In the genomic region with DNA sequence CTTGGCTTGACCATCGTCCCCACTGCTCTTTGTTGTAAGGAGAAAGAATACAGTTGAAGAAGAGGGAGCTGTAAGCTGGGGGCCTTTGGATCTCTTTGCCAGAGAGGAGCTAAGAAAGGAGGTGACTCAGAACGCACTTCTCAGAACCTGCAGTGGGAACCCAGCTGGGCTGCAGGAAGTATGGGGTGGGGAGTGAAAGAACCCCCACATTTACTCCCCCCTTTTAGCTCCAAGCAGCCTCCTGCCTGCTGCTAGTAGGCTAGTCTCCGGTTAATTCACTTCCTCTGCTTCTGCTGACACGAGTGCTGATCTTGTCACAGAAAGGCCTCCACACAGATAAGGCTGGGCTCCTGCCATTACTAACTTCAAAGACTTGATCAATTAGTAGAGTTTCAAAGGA, we compare ENCODE assay signal across 8 mouse cellular contexts. TPM values are rescaled to one million over a fixed set of nuclear protein-coding genes. Genes with fewer than 3 reads are reported as not detected.
DNase-seq lines count a peak whose midpoint lies in the region; ATAC-seq and TF ChIP-seq lines count a peak whose summit lies in the region.

No protein-coding gene starts in this region.

- no peak overlapping the region for H3K4me3 ChIP-seq in heart, postnatal 0 days (ENCODE audit: low read depth, low read length)
- H3K4me3 ChIP-seq in midbrain, postnatal 0 days (ENCODE audit: low read depth, low read length): no peak overlapping the region
- no peak overlapping the region for H3K4me3 ChIP-seq in kidney, embryonic 14.5 days (ENCODE audit: low read length)

- no peak overlapping the region for H3K9ac ChIP-seq in heart, postnatal 0 days (replicated peaks; ENCODE audit: low read depth, low read length)
- no peak overlapping the region for H3K9ac ChIP-seq in midbrain, postnatal 0 days (replicated peaks; ENCODE audit: low read length, poor library complexity, severe bottlenecking)
- H3K9ac ChIP-seq in kidney, embryonic 14.5 days (ENCODE audit: low read depth, low read length): no peak overlapping the region; the same call in 1 of the 2 replicates

- intact Hi-C loops in left cerebral cortex, postnatal 4 days (cut with DNase I): no loop called here

- DNase-seq in left cerebral cortex, adult 18-20 months (ENCODE audit: low spot score in 2 of 2): peak; percentile 55 to 60
- DNase-seq in left cerebral cortex, postnatal 4 days: no peak
- DNase-seq in heart, postnatal 0 days (ENCODE audit: low spot score): no peak
- no peak for DNase-seq in midbrain, postnatal 0 days (ENCODE audit: low spot score)
- DNase-seq in testis, postnatal 14 days (ENCODE audit: low spot score): no peak
- DNase-seq in yolk sac, embryonic 10.5 days (ENCODE audit: low spot score): no peak

- no peaks in the 10 kb centered on the region for H3K27me3 ChIP-seq in heart, postnatal 0 days (ENCODE audit: control insufficient read depth, insufficient read depth, low read length)
- H3K27me3 ChIP-seq in midbrain, postnatal 0 days (ENCODE audit: insufficient read depth, low read length): no peaks in the 10 kb centered on the region
- no peaks in the 10 kb centered on the region for H3K27me3 ChIP-seq in kidney, embryonic 14.5 days (ENCODE audit: control insufficient read depth, insufficient read depth, low read length)

- 18% methylated on average over 4 of the region's 4 CpGs for WGBS in heart, postnatal 0 days
- WGBS in midbrain, postnatal 0 days: 14% methylated on average over 4 of the region's 4 CpGs
- WGBS in kidney, embryonic 14.5 days: 11% methylated on average over 4 of the region's 4 CpGs

- TF ChIP-seq CTCF in heart, postnatal 0 days (IDR thresholded peaks at IDR 0.05; ENCODE audit: low read depth): no peak
- no peak for TF ChIP-seq CTCF in midbrain, postnatal 0 days (IDR thresholded peaks at IDR 0.05)

- H3K4me1 ChIP-seq in heart, postnatal 0 days (ENCODE audit: control insufficient read depth, insufficient read depth): peaks cover 52% of the 10 kb centered on the region
- peaks cover 20% of the 10 kb centered on the region for H3K4me1 ChIP-seq in midbrain, postnatal 0 days (ENCODE audit: insufficient read depth, low read length)
- peaks cover 37% of the 10 kb centered on the region for H3K4me1 ChIP-seq in kidney, embryonic 14.5 days (ENCODE audit: control insufficient read depth, insufficient read depth, low read length)

- no peaks in the 10 kb centered on the region for H3K36me3 ChIP-seq in heart, postnatal 0 days (replicated peaks; ENCODE audit: control insufficient read depth, insufficient read depth, low read length)
- H3K36me3 ChIP-seq in midbrain, postnatal 0 days (ENCODE audit: insufficient read depth, low read length): no peaks in the 10 kb centered on the region
- H3K36me3 ChIP-seq in kidney, embryonic 14.5 days (ENCODE audit: control insufficient read depth, insufficient read depth, low read length): no peaks in the 10 kb centered on the region

- ATAC-seq in activated CD4-positive, CD25-positive, alpha-beta regulatory T cell, adult 4 months: peak; percentile 43
- ATAC-seq in heart, postnatal 0 days (ENCODE audit: insufficient read depth, low read depth): no peak
- ATAC-seq in midbrain, postnatal 0 days (ENCODE audit: low FRiP score): no peak
- ATAC-seq in kidney, embryonic 14.5 days (ENCODE audit: low FRiP score, low TSS enrichment): no peak

- H3K4me2 ChIP-seq in heart, postnatal 0 days (ENCODE audit: low read depth, low read length): no peak overlapping the region
- H3K4me2 ChIP-seq in midbrain, postnatal 0 days (ENCODE audit: low read depth, low read length, poor library complexity, severe bottlenecking): no peak overlapping the region
- no peak overlapping the region for H3K4me2 ChIP-seq in kidney, embryonic 14.5 days (replicated peaks; ENCODE audit: low read depth, low read length)

- no peaks in the 10 kb centered on the region for H3K9me3 ChIP-seq in heart, postnatal 0 days (replicated peaks; ENCODE audit: control insufficient read depth, low read length)
- H3K9me3 ChIP-seq in midbrain, postnatal 0 days (ENCODE audit: low read length): no peaks in the 10 kb centered on the region
- H3K9me3 ChIP-seq in kidney, embryonic 14.5 days (ENCODE audit: control insufficient read depth, low read length): no peaks in the 10 kb centered on the region

- H3K27ac ChIP-seq in heart, postnatal 0 days (ENCODE audit: low read depth): peak overlapping the region; percentile 58
- peak overlapping the region; percentile 44 for H3K27ac ChIP-seq in midbrain, postnatal 0 days (ENCODE audit: low read depth, low read length)
- H3K27ac ChIP-seq in kidney, embryonic 14.5 days (ENCODE audit: low read depth, low read length): no peak overlapping the region

- TF ChIP-seq EP300 in heart, postnatal 0 days (IDR thresholded peaks at IDR 0.05; ENCODE audit: low read depth): no peak

RNA-seq across cellular contexts. Expression of a gene that starts 12.5 kb away (rescaled TPM):
- 10 to 100 TPM; 76.3 to 83.2 TPM for total RNA-seq in left cerebral cortex, adult 18-20 months (2021)
- total RNA-seq in left cerebral cortex, postnatal 4 days (2021): 10 to 100 TPM; 12.0 TPM
- 1 to 10 TPM; 5.0 to 7.9 TPM for polyA plus RNA-seq in activated CD4-positive, CD25-positive, alpha-beta regulatory T cell, adult 4 months (2017; shearing (Covaris generic))
- total RNA-seq in heart, postnatal 0 days (2014; rRNA removed; ENCODE audit: low replicate concordance): 50.4 and 56.2 TPM in 2 replicates
- polyA plus RNA-seq in heart, postnatal 0 days (2015; fragmentation: Nextera tagmentation; extraction: Ambion mirVana): 3.1 and 3.9 TPM in 2 replicates
- 30.1 and 44.2 TPM in 2 replicates for total RNA-seq in midbrain, postnatal 0 days (2014; rRNA removed)
- 3.9 and 4.0 TPM in 2 replicates for polyA plus RNA-seq in midbrain, postnatal 0 days (2015; fragmentation: Nextera tagmentation; extraction: Ambion mirVana)
- polyA plus RNA-seq in kidney, embryonic 14.5 days (2014; fragmentation: Nextera tagmentation; extraction: Ambion mirVana): 13.1 and 14.8 TPM in 2 replicates

RNA-seq across cellular contexts. Expression of a gene that starts 59.7 kb away (rescaled TPM):
- total RNA-seq in left cerebral cortex, adult 18-20 months (2021): 1 to 10 TPM; 3.2 to 3.6 TPM
- 1 to 10 TPM; 1.5 to 1.8 TPM for total RNA-seq in left cerebral cortex, postnatal 4 days (2021)
- polyA plus RNA-seq in activated CD4-positive, CD25-positive, alpha-beta regulatory T cell, adult 4 months (2017; shearing (Covaris generic)): 10 to 100 TPM; 19.1 to 20.7 TPM
- 8.2 and 16.1 TPM in 2 replicates for total RNA-seq in heart, postnatal 0 days (2014; rRNA removed; ENCODE audit: low replicate concordance)
- 6.5 and 7.2 TPM in 2 replicates for polyA plus RNA-seq in heart, postnatal 0 days (2015; fragmentation: Nextera tagmentation; extraction: Ambion mirVana)
- total RNA-seq in midbrain, postnatal 0 days (2014; rRNA removed): 2.9 and 5.1 TPM in 2 replicates
- 1.8 and 2.6 TPM in 2 replicates for polyA plus RNA-seq in midbrain, postnatal 0 days (2015; fragmentation: Nextera tagmentation; extraction: Ambion mirVana)
- 4.6 and 4.8 TPM in 2 replicates for polyA plus RNA-seq in kidney, embryonic 14.5 days (2014; fragmentation: Nextera tagmentation; extraction: Ambion mirVana)

Comparison
In these comparisons a context has a peak if more than half of its experiments do, and no peak if none do; other contexts are left out.
1. DNase-seq: peak in left cerebral cortex, adult 18-20 months (2 of 2); none in left cerebral cortex, postnatal 4 days (single experiment), heart, postnatal 0 days (single experiment), midbrain, postnatal 0 days (single experiment), testis, postnatal 14 days (single experiment) and yolk sac, embryonic 10.5 days (single experiment).